Mouse (Mus musculus): Measurements from ENCODE around the gene Fgfr1op. TPM values are rescaled to one million over a fixed set of nuclear protein-coding genes. Genes with fewer than 3 reads are reported as not detected.
"Not testable (repeated sequence)": the region's sequence is repeated elsewhere in the genome, so short reads cannot be mapped to it uniquely, and the experiment has no call there.

The Fgfr1op gene
- polyA plus RNA-seq, 1 experiment from 2014 or later: 32.0 TPM

DNA sequence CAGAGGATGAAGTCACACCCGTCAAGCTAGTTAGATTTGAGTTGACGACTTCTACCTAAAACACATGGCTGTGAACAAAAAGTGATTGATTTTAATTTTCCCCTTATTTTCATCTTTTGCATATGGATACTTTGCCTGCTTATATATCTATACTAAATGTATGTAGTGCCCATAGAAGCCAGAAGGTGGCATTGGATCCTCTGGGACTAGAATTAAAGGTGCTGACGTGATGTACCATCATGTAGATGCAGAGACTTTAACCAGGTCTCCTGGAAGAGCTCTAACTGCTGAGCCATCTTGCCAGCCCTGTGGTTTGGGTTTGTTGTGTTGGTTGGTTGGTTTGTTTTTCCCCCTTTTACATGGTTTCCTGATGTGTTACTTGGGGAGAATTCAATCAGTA lies 32.4 kb downstream of the Fgfr1op start:
- H3K9me3 ChIP-seq (ENCODE audit: control insufficient read depth, low read length): no peaks in the 10 kb centered on the region
- no peak overlapping the region for H3K4me3 ChIP-seq (ENCODE audit: low read length)
- H3K4me1 ChIP-seq (ENCODE audit: control insufficient read depth, insufficient read depth, low read length): no peaks in the 10 kb centered on the region
- H3K36me3 ChIP-seq (ENCODE audit: control insufficient read depth, insufficient read depth, low read length): no peaks in the 10 kb centered on the region
- no peak overlapping the region for H3K27ac ChIP-seq (ENCODE audit: low read length)
- H3K4me2 ChIP-seq (ENCODE audit: low read depth, low read length): no peak overlapping the region
- 68% methylated on average over 3 of the region's 3 CpGs for WGBS
- no peak overlapping the region for H3K9ac ChIP-seq (ENCODE audit: low read depth, low read length)
- ATAC-seq: no peak
- no peaks in the 10 kb centered on the region for H3K27me3 ChIP-seq (replicated peaks; ENCODE audit: control insufficient read depth, insufficient read depth, low read length)

- WGBS: 87% methylated on average over 11 of the region's 11 CpGs
- Histone ChIP-seq H3K9me3 (ENCODE audit: control insufficient read depth, low read length) (no peaks in the 10 kb centered on the region), H3K4me3 (ENCODE audit: low read length) (no peak overlapping the region), H3K9ac (ENCODE audit: low read depth, low read length) (no peak overlapping the region), H3K36me3 (ENCODE audit: control insufficient read depth, insufficient read depth, low read length) (no peaks in the 10 kb centered on the region), H3K27me3 (replicated peaks; ENCODE audit: control insufficient read depth, insufficient read depth, low read length) (no peaks in the 10 kb centered on the region), H3K4me2 (ENCODE audit: low read depth, low read length) (no peak overlapping the region), H3K27ac (ENCODE audit: low read length) (no peak overlapping the region), H3K4me1 (ENCODE audit: control insufficient read depth, insufficient read depth, low read length) (no peaks in the 10 kb centered on the region)
- no peak for ATAC-seq
Observed at GRCm38 (mm10) chr17:8199067-8199935, 34.0 kb downstream of the Fgfr1op start.

DNA sequence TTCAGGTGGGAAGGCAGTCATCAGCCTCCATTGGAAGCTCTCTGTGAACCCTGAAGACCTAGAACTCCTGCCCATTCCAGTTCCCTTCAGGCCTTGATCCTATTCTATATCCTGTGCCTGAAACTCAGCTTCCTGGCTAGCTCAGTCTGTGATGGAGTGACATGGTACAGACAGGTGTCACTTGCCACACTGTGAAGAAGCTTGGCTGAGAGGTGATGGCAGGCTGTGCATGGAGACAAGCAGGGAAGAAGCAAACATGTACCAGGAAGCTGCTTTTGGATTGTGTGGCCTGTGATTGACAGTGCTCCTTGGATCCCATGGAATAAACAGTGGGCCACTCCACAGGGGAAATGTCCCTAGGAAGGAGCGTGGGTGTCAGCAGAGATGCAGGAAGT lies 34.6 kb downstream of the Fgfr1op start:
- ATAC-seq: no peak
- H3K9me3 ChIP-seq (ENCODE audit: control insufficient read depth, low read length): no peaks in the 10 kb centered on the region
- H3K4me3 ChIP-seq (ENCODE audit: low read length): no peak overlapping the region
- no peaks in the 10 kb centered on the region for H3K36me3 ChIP-seq (ENCODE audit: control insufficient read depth, insufficient read depth, low read length)
- H3K4me1 ChIP-seq (ENCODE audit: control insufficient read depth, insufficient read depth, low read length): no peaks in the 10 kb centered on the region
- no peak overlapping the region for H3K9ac ChIP-seq (ENCODE audit: low read depth, low read length)
- WGBS: 68% methylated on average over 1 of the region's 1 CpGs
- no peaks in the 10 kb centered on the region for H3K27me3 ChIP-seq (replicated peaks; ENCODE audit: control insufficient read depth, insufficient read depth, low read length)
- H3K4me2 ChIP-seq (ENCODE audit: low read depth, low read length): no peak overlapping the region
- no peak overlapping the region for H3K27ac ChIP-seq (ENCODE audit: low read length)

DNA sequence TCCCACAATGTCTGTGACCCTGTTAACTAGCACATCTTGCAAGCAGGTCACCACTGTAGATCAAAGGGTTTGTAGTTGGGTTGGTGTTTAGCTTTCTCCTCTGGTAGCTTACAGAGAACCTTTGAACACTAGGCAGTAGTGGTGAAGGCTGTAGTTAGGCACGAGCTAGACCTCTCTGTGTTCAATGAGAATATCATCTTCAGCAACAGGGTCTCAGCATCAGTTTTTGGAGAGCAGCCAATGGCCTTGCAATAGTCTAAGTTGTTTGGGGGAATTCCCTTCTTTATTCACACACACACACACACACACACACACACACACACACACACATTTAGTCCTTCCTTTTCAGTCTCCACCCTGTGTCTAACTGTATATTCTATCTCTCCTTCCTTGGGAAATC lies 38.2 kb downstream of the Fgfr1op start:
- no peaks in the 10 kb centered on the region for H3K4me1 ChIP-seq (ENCODE audit: control insufficient read depth, insufficient read depth, low read length)
- H3K27me3 ChIP-seq (replicated peaks; ENCODE audit: control insufficient read depth, insufficient read depth, low read length): no peaks in the 10 kb centered on the region
- WGBS: 44% methylated on average over 1 of the region's 1 CpGs
- no peak for ATAC-seq
- no peak overlapping the region for H3K4me3 ChIP-seq (ENCODE audit: low read length)
- H3K9me3 ChIP-seq (ENCODE audit: control insufficient read depth, low read length): no peaks in the 10 kb centered on the region
- H3K27ac ChIP-seq (ENCODE audit: low read length): no peak overlapping the region
- no peak overlapping the region for H3K9ac ChIP-seq (ENCODE audit: low read depth, low read length)
- no peak overlapping the region for H3K4me2 ChIP-seq (ENCODE audit: low read depth, low read length)
- no peaks in the 10 kb centered on the region for H3K36me3 ChIP-seq (ENCODE audit: control insufficient read depth, insufficient read depth, low read length)

- not testable (repeated sequence) for H3K4me3 ChIP-seq (ENCODE audit: low read length); H3K4me1 ChIP-seq (ENCODE audit: control insufficient read depth, insufficient read depth, low read length); ATAC-seq; H3K27ac ChIP-seq (ENCODE audit: low read length); H3K27me3 ChIP-seq (replicated peaks; ENCODE audit: control insufficient read depth, insufficient read depth, low read length); H3K9ac ChIP-seq (ENCODE audit: low read depth, low read length); H3K9me3 ChIP-seq (ENCODE audit: control insufficient read depth, low read length); H3K4me2 ChIP-seq (ENCODE audit: low read depth, low read length); H3K36me3 ChIP-seq (ENCODE audit: control insufficient read depth, insufficient read depth, low read length)
- 67% methylated on average over 1 of the region's 1 CpGs for WGBS
Observed at GRCm38 (mm10) chr17:8205221-8205631, 39.9 kb downstream of the Fgfr1op start.

DNA sequence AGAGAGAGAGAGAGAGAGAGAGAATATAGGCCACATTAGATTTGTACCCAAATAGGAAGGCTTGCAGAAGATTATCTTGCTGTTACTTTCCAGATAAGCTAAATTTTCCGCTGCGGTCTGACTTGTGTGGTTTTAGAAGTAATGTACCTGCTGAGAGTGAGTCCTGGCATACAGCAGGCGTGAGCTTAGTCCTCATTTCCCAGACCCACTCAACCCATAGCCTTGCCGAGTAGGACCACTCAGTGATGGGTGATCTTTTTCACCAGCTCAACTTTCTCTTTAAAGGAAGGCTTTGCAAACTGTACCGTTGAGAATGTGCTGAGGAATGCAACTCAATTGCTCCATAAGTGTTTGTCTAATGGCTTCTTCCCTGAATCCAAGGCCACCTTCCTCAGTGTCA lies 41.4 kb downstream of the Fgfr1op start:
- WGBS: 76% methylated on average over 5 of the region's 5 CpGs
- Histone ChIP-seq H3K36me3 (ENCODE audit: control insufficient read depth, insufficient read depth, low read length) (no peaks in the 10 kb centered on the region), H3K9ac (ENCODE audit: low read depth, low read length) (no peak overlapping the region), H3K4me1 (ENCODE audit: control insufficient read depth, insufficient read depth, low read length) (no peaks in the 10 kb centered on the region), H3K27me3 (replicated peaks; ENCODE audit: control insufficient read depth, insufficient read depth, low read length) (0 out of 2 replicates have a peak, but pooled peaks cover 2% of the 10 kb centered on the region), H3K4me3 (ENCODE audit: low read length) (no peak overlapping the region), H3K27ac (ENCODE audit: low read length) (no peak overlapping the region), H3K4me2 (ENCODE audit: low read depth, low read length) (no peak overlapping the region), H3K9me3 (ENCODE audit: control insufficient read depth, low read length) (no peaks in the 10 kb centered on the region)
- no peak for ATAC-seq

DNA sequence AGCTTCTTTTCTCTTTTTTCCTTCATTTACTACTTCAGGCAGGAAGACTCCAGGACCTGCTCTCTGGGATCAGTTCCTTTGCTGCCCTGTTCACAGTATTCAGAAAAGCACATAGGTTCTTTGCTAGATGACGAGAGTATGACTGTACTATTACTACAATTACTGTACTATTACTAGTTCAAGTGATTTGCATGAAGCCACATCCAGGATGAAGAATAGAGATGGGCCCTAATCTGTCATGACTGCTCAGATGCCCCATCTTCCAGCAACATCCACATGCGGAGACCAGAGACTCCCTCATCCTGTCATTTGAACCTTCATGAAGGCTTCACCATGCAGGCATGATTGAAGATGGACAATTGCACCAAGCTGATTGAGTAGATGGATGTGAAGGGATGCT lies 44.4 kb downstream of the Fgfr1op start:
- H3K4me2 ChIP-seq (ENCODE audit: low read depth, low read length): no peak overlapping the region
- H3K9me3 ChIP-seq (ENCODE audit: control insufficient read depth, low read length): no peaks in the 10 kb centered on the region
- no peak for ATAC-seq
- no peak overlapping the region for H3K27ac ChIP-seq (ENCODE audit: low read length)
- 88% methylated on average over 2 of the region's 2 CpGs for WGBS
- H3K27me3 ChIP-seq (replicated peaks; ENCODE audit: control insufficient read depth, insufficient read depth, low read length): 0 out of 2 replicates have a peak, but pooled peaks cover 2% of the 10 kb centered on the region
- no peaks in the 10 kb centered on the region for H3K4me1 ChIP-seq (ENCODE audit: control insufficient read depth, insufficient read depth, low read length)
- no peak overlapping the region for H3K9ac ChIP-seq (ENCODE audit: low read depth, low read length)
- no peak overlapping the region for H3K4me3 ChIP-seq (ENCODE audit: low read length)
- H3K36me3 ChIP-seq (ENCODE audit: control insufficient read depth, insufficient read depth, low read length): no peaks in the 10 kb centered on the region

DNA sequence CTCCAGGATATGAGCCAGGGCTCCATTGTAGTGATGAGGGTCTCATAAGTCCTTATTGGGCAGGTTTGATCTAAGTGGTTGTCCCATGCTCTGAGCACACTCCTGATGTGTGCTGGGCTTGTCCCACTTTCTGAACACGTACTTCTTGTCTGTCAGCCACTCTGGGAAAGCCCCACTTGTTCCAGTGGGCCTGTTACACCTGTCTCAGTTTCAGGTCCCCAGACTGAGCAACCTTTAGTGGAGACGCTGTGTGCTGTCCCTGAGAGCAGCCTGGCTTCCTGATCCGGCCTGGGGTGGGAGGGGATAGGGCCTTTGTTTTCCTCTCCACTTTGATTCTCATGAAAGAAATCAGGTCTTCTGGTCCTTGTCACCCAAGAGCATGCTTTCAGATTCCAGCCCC lies 44.9 kb downstream of the Fgfr1op start:
- Histone ChIP-seq H3K27ac (ENCODE audit: low read length) (no peak overlapping the region), H3K27me3 (replicated peaks; ENCODE audit: control insufficient read depth, insufficient read depth, low read length) (0 out of 2 replicates have a peak, but pooled peaks cover 2% of the 10 kb centered on the region), H3K9ac (ENCODE audit: low read depth, low read length) (no peak overlapping the region), H3K36me3 (ENCODE audit: control insufficient read depth, insufficient read depth, low read length) (no peaks in the 10 kb centered on the region), H3K4me2 (ENCODE audit: low read depth, low read length) (no peak overlapping the region), H3K4me3 (ENCODE audit: low read length) (no peak overlapping the region), H3K4me1 (ENCODE audit: control insufficient read depth, insufficient read depth, low read length) (no peaks in the 10 kb centered on the region), H3K9me3 (ENCODE audit: control insufficient read depth, low read length) (no peaks in the 10 kb centered on the region)
- WGBS: 56% methylated on average over 3 of the region's 3 CpGs
- ATAC-seq: no peak

DNA sequence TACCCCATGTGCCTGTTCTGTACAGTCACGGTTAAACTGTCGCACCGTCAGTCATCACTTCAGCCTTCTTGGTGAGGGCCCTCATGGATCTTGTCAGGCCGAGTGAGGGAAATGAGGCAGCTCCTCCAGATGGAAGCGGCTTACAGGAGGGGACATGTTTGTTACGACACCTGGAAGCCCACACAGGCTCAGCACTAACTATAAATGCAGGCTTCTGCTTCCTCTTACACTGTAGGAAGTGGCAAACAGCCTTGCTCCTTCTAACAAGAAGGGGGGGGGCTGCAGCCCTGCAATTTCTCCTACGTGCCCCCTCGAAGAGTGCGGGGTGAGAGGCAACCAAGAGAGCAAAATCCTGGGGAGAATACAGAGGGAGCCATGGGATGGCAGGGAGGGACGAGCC lies 45.4 kb downstream of the Fgfr1op start:
- no peak overlapping the region for H3K9ac ChIP-seq (ENCODE audit: low read depth, low read length)
- 74% methylated on average over 10 of the region's 10 CpGs for WGBS
- ATAC-seq: no peak
- H3K9me3 ChIP-seq (ENCODE audit: control insufficient read depth, low read length): no peaks in the 10 kb centered on the region
- no peak overlapping the region for H3K4me2 ChIP-seq (ENCODE audit: low read depth, low read length)
- H3K4me3 ChIP-seq (ENCODE audit: low read length): no peak overlapping the region
- H3K27me3 ChIP-seq (replicated peaks; ENCODE audit: control insufficient read depth, insufficient read depth, low read length): 0 out of 2 replicates have a peak, but pooled peaks cover 2% of the 10 kb centered on the region
- H3K36me3 ChIP-seq (ENCODE audit: control insufficient read depth, insufficient read depth, low read length): no peaks in the 10 kb centered on the region
- H3K27ac ChIP-seq (ENCODE audit: low read length): no peak overlapping the region
- no peaks in the 10 kb centered on the region for H3K4me1 ChIP-seq (ENCODE audit: control insufficient read depth, insufficient read depth, low read length)
